Mouse (Mus musculus) hindbrain, embryonic 11.5 days (tissue): ENCODE measurements around the gene Gm43302. TPM values are rescaled to one million over a fixed set of nuclear protein-coding genes. Genes with fewer than 3 reads are reported as not detected.

Experiments used
- polyA plus RNA-seq: library from polyadenylated mRNA; unstranded; fragments of >200 nt; fragmentation: Nextera tagmentation; extraction: Ambion mirVana; gene quantifications from 2 replicates; pipeline ENCODE4 v1.2.1, GENCODE M21; 2014

Gene Gm43302
- polyA plus RNA-seq, 1 experiment from 2014 or later = 0.06 TPM

Other genes with a start within 250 kb of the Gm43302 start
- 1.0 and 1.3 TPM in 2 replicates for gene Gbp9, start 154.2 kb downstream of the Gm43302 start, polyA plus RNA-seq
- gene Gbp8, start 154.2 kb downstream of the Gm43302 start, polyA plus RNA-seq = 0.25 and 0.94 TPM in 2 replicates
- gene Gbp4, start 154.1 kb downstream of the Gm43302 start, polyA plus RNA-seq = 0.35 and 0.39 TPM in 2 replicates
- gene Gbp10, start 54.2 kb downstream of the Gm43302 start, polyA plus RNA-seq = 0.08 TPM in 1 of 2 replicates, not detected in the other
- gene Gbp6, start within 50 bp of the Gm43302 start, polyA plus RNA-seq = 0.63 and 0.68 TPM in 2 replicates
- gene Lrrc8b, start 122.1 kb upstream of the Gm43302 start, polyA plus RNA-seq = 10.5 and 11.6 TPM in 2 replicates
- 13.5 and 15.7 TPM in 2 replicates for gene Lrrc8c, start 225.7 kb upstream of the Gm43302 start, polyA plus RNA-seq